Mouse (Mus musculus) lung, adult 2 months (tissue): ENCODE measurements at regions not wholly inside any gene's neighbourhood (a gene's known extent, or its start where the extent isn't known, plus 50 kb on each side); places are given as distances from the start of the nearest gene placed in this dataset.
"Not testable (repeated sequence)": the region's sequence is repeated elsewhere in the genome, so short reads cannot be mapped to it uniquely, and the experiment has no call there.

Source experiments
- DNase-seq: peaks from one replicate; pipeline ENCODE4 v3.0.0; 2022
- H3K4me1 ChIP-seq: fragments of 200-500 bp; 2 replicates; pipeline ENCODE4 v1.6.1; 2011; ENCODE audit warnings: low read length; ENCODE audit not compliant: control insufficient read depth, insufficient read depth
- H3K4me3 ChIP-seq: fragments of 200-500 bp; replicated peaks from 2 replicates; pipeline ENCODE3; 2011; ENCODE audit warnings: low read depth, mild to moderate bottlenecking, control low read depth, low read length; ENCODE audit errors: extremely low read depth
- CTCF ChIP-seq: fragments of 200-500 bp; IDR thresholded peaks from 2 replicates; pipeline ENCODE4 v1.5.1; 2011; ENCODE audit warnings: mild to moderate bottlenecking, low read length, control low read depth; ENCODE audit not compliant: insufficient read depth
- POLR2A ChIP-seq: fragments of 200-500 bp; IDR thresholded peaks from 2 replicates; pipeline ENCODE4 v1.6.1; 2011; ENCODE audit warnings: low read depth, mild to moderate bottlenecking, control low read depth, low read length, borderline replicate concordance; ENCODE audit errors: extremely low read depth
- whole genome bisulfite sequencing: fragments of 180-500 bp; shearing (Covaris S2); methylation state at CpG from one replicate; pipeline ENCODE4 v1.1.7; 2018; 5-methylcytosine and 5-hydroxymethylcytosine counted together

DNA sequence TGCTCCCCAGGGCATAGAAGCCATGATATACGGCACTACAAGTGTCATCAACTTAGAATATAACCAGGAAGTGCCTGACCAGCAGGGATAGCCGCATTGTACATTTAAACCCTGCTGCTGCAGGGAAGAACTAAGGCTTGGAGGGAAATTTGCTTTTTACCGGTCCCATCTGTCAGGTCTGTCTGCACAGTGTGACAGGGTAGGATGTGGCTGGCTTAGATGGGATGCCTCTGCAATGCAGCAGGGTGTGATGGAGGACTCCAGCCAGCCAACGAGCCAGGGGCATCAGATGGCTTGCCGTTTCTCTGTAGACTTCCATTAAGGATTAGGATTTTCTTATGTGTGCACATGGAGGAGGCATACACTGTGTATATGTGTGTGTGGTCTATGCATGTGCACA is 426.2 kb upstream of the Auts2 start:
- 72% methylated on average over 5 of the region's 5 CpGs for WGBS

DNA sequence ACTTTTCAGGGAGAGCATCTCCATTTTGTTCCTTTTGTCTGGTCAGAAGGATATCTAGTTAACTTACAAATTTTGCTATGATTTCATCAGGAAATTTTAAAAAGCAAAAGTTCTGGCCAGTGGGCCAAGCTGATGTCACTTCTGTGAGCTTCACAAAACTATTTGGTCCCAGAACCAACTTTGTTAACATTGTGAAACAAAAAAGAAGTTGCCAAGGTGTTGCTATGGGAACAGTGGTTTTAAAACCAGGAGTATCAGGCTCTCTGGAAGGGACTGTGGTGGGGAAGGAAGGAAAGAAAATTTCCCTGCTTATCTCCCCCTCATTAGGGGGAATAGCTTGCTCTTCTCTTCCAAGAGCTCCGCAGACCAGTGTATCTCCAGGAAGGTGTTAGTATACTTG is 416.8 kb upstream of the Auts2 start:
- TF ChIP-seq CTCF = no peak
- TF ChIP-seq POLR2A = no peak
- no peaks in the 10 kb centered on the region for H3K4me1 ChIP-seq
- no peak for DNase-seq
- H3K4me3 ChIP-seq = no peak overlapping the region
- 50% methylated on average over 1 of the region's 1 CpGs for WGBS

More for the DNA sequence above, 426.2 kb upstream of the Auts2 start:
- TF ChIP-seq CTCF (no peak), POLR2A (no peak)
- Histone ChIP-seq H3K4me3 (no peak overlapping the region), H3K4me1 (no peaks in the 10 kb centered on the region)
- DNase-seq = no peak

DNA sequence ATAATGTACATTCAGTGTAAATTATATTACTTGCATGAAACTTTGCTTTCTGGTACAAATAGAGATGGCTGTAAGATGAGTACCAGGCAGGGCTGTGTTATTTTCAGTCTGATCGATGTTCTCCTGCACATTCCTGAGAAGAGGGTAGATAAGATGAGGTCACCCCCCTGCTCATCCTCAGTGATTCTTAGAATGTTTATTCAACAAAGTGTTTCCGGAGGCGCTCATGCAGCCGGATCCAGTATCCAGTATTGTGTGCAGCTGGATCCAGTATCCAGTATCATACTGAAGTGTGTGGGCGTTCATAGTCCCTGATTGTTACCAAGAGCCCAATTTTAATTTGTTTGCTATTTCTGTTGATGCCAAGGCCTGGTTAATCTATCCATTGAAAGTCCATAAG is 413.0 kb upstream of the Auts2 start:
- TF ChIP-seq POLR2A (no peak), CTCF (no peak)
- WGBS = 47% methylated on average over 5 of the region's 5 CpGs
- H3K4me1 ChIP-seq = no peaks in the 10 kb centered on the region
- H3K4me3 ChIP-seq = no peak overlapping the region
- no peak for DNase-seq

DNA sequence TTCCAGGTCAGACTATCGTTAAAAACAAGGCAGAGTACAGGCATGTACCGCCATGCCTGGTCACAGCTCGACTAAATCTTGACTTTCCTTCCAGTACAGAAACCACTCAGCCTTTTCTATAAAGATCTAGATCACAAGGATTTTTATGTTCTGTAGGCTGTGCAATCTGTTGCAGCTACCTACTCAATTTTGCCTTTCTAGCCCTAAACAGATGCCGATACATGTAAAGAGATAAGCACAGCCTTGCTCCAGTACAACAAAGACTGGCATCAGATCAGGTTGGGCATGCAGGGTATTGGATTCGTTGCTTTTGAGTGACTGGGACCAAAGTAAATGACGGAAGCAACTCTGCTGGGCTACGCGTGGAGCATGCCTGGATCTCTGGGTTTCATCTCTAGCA is 411.9 kb upstream of the Auts2 start:
- TF ChIP-seq POLR2A (no peak), CTCF (no peak)
- Histone ChIP-seq H3K4me3 (no peak overlapping the region), H3K4me1 (no peaks in the 10 kb centered on the region)
- 88% methylated on average over 8 of the region's 8 CpGs for WGBS
- no peak for DNase-seq

DNA sequence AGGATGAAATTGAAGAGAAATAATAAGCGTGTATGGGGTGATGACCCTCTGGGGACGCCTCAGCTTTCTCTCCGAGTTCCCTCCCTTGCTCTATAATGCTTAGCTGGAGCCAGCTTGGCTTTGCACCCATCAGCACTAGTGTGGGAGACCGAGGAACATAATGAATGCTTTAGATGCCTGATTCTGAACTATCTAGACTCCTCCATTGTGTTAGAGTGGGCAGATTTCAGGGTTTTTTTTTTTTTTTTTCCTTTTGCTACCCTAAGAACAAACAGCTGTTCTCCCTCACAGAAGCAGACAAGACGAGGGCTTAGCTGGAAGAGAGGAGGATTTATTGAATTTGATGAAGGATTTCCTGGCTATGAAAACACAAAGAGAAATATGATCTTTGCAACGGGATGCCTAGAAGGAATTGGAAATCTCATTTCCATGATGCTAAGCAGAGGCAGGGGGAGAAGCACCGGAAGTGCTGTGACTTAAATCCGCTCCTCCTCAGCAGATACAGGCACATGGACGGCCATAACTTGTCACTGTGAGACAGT is 390.4 kb upstream of the Auts2 start:
- WGBS = 59% methylated on average over 9 of the region's 9 CpGs
- no peak for TF ChIP-seq CTCF
- no peak for TF ChIP-seq POLR2A
- Histone ChIP-seq H3K4me3 (no peak overlapping the region), H3K4me1 (no peaks in the 10 kb centered on the region)
- no peak for DNase-seq

- H3K4me3 ChIP-seq, H3K4me1 ChIP-seq, DNase-seq: not testable (repeated sequence)
- 87% methylated on average over 12 of the region's 12 CpGs for WGBS
These were observed 386.8 kb upstream of the Auts2 start for GRCm38 (mm10) chr5:132929955-132930354.

DNA sequence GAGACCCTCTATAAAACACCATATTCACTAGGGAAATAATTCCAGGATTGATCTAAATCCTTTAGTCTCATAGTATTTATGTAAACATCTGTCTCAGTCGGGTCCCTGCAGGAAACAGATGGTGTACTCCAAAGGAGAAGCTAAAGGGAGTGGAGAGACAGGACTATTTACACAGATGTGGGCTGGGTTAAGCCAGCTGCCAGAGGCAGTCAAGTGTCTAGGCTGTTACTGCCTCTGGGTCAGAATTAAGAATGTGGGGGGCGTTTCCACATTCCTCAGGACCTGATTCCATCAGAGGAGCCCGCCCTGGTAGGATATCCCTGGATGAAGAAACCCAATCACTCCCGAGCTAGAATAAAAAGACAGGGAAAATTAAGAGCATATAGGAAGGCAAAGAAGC is 380.2 kb upstream of the Auts2 start:
- 3% methylated on average over 4 of the region's 4 CpGs for WGBS
- no peak for DNase-seq

DNA sequence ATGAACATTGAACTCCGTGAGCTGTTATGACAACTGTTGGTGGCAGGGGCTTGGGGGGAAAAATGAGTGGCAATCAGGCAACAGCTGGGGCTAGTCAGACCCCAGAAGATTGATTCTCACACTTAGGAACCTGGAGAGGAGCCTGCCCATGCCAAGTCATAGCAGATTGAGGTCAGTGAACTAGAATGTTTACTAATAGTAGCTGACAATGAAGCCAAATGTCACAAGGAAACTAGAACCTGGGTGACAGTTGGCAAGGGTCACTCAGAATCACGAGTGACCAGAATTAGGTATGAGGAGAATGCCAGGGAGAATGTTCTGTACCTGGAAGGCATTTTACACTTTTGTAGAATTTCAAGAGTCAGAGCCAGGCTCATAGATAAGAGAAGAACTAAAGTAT is 365.9 kb upstream of the Auts2 start:
- TF ChIP-seq POLR2A (no peak), CTCF (no peak)
- 46% methylated on average over 2 of the region's 2 CpGs for WGBS
- Histone ChIP-seq H3K4me3 (no peak overlapping the region), H3K4me1 (no peaks in the 10 kb centered on the region)
- DNase-seq = no peak

More for the DNA sequence above, 380.2 kb upstream of the Auts2 start:
- no peak overlapping the region for H3K4me3 ChIP-seq
- TF ChIP-seq POLR2A (no peak), CTCF (no peak)
- no peaks in the 10 kb centered on the region for H3K4me1 ChIP-seq

DNA sequence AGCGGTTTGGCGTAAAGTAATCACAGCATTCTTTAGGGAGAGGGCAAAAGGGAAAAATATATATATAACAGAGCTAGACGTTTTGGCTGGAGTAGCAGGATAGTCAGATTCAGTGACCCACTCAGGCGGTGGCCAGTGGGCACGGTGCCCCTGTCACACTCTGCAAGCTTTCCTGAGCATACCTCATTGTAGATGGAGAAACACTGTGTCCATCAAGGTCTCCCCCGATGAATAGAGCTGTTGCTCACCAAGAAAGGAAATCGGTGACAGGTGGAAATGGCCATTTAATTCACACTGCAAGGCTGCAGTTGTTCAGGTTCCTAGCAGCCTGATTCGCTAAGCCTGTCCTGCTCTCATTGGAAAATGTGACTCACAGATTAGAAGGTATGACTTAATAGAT is 365.1 kb upstream of the Auts2 start:
- DNase-seq = no peak
- Histone ChIP-seq H3K4me1 (no peaks in the 10 kb centered on the region), H3K4me3 (no peak overlapping the region)
- 70% methylated on average over 8 of the region's 8 CpGs for WGBS
- no peak for TF ChIP-seq POLR2A
- TF ChIP-seq CTCF = no peak

DNA sequence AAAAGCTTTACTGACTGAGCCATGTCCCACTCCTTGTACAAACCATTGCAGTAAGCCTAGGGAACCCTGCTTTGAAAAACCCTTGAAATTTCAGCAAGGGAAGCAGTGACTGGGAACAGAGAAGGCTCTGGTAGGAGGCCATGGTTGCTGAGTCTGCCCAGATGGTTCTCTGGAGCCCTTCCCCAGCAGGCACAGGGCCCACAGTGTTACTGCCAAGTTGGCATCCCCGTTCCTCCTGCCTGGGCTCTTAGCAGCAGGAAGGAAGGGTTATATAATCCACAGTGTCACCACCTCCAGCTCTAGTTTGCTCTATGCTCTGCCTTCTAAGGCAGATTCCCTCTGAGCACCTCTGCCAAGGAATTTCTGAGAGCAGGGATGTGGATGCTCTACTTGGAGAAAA is 349.4 kb upstream of the Auts2 start:
- WGBS = 30% methylated on average over 1 of the region's 1 CpGs
- no peak for DNase-seq
- Histone ChIP-seq H3K4me3 (no peak overlapping the region), H3K4me1 (no peaks in the 10 kb centered on the region)
- no peak for TF ChIP-seq POLR2A
- TF ChIP-seq CTCF = no peak
